Mouse (Mus musculus) ES-Bruce4 (cell line): ENCODE measurements around the gene Myo1d. TPM values are rescaled to one million over a fixed set of nuclear protein-coding genes. Genes with fewer than 3 reads are reported as not detected.

ENCODE experiments used
- H3K27ac ChIP-seq: 2 replicates; pipeline ENCODE4 v1.5.1; 2012; ENCODE audit warnings: low read length, inconsistent platforms; ENCODE audit not compliant: insufficient read depth
- H3K27me3 ChIP-seq: 2 replicates; pipeline ENCODE4 v1.6.1; 2012; ENCODE audit warnings: mild to moderate bottlenecking, low read length, inconsistent platforms; ENCODE audit not compliant: control insufficient read depth, poor library complexity, insufficient read depth, severe bottlenecking
- H3K36me3 ChIP-seq: 2 replicates; pipeline ENCODE4 v1.6.1; 2012; ENCODE audit warnings: inconsistent platforms, mild to moderate bottlenecking, low read length, moderate library complexity; ENCODE audit not compliant: control insufficient read depth, poor library complexity, insufficient read depth, severe bottlenecking
- H3K4me1 ChIP-seq: one replicate; pipeline ENCODE4 v1.8.1; 2011; ENCODE audit warnings: low read length; ENCODE audit not compliant: control insufficient read depth, insufficient read depth
- H3K4me3 ChIP-seq: 2 replicates; pipeline ENCODE4 v1.5.1; 2011; ENCODE audit warnings: low read depth, mild to moderate bottlenecking, low read length
- H3K9ac ChIP-seq: 2 replicates; pipeline ENCODE4 v1.6.1; 2012; ENCODE audit warnings: low read depth, mild to moderate bottlenecking, inconsistent platforms; ENCODE audit not compliant: poor library complexity, severe bottlenecking
- H3K9me3 ChIP-seq: replicated peaks from 2 replicates; pipeline ENCODE4 v1.6.1; 2012; ENCODE audit warnings: mild to moderate bottlenecking, low read length, inconsistent platforms; ENCODE audit not compliant: control insufficient read depth, poor library complexity, insufficient read depth, severe bottlenecking
- CTCF ChIP-seq: IDR thresholded peaks from one replicate; pipeline ENCODE4 v1.8.1; 2011; ENCODE audit warnings: low read depth, low read length
- EP300 ChIP-seq: IDR thresholded peaks from 2 replicates; pipeline ENCODE4 v1.6.1; 2011; ENCODE audit warnings: low read depth, low read length; ENCODE audit not compliant: insufficient read depth
- POLR2A ChIP-seq: IDR thresholded peaks from one replicate; pipeline ENCODE4 v1.8.1; 2011; ENCODE audit warnings: low read length; ENCODE audit not compliant: insufficient read depth
- polyA plus RNA-seq: library from polyadenylated mRNA; stranded (reverse); fragments of >200 nt; gene quantifications from 2 replicates; pipeline ENCODE4 v1.2.4, GENCODE M21; 2011; ENCODE audit warnings: low read depth; ENCODE audit not compliant: missing spikeins, insufficient read depth, insufficient read length

Myo1d gene
- polyA plus RNA-seq, 1 experiment = 6.6 TPM

DNA sequence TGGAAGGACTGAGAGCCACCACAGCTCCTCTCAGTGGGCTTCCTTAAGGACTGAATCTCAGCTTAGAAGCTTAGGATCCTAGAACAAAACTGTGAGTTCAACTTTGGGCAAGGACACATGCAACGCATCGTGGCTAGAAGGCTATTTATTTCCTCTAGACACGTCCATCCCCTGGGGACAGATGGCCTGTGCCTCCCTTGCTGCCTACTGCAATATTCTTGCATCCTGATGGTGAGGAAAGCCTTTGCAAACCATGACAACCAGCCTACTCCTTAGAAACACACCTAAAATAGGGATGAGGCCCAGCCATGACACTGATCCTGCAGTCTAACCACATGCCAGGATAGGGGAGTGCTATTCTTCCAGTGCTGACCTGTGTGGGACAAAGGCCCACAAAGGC, 274.2 kb downstream of the Myo1d start:
- Histone ChIP-seq H3K4me3 (no peak overlapping the region), H3K27ac (no peak overlapping the region), H3K9me3 (no peaks in the 10 kb centered on the region)

DNA sequence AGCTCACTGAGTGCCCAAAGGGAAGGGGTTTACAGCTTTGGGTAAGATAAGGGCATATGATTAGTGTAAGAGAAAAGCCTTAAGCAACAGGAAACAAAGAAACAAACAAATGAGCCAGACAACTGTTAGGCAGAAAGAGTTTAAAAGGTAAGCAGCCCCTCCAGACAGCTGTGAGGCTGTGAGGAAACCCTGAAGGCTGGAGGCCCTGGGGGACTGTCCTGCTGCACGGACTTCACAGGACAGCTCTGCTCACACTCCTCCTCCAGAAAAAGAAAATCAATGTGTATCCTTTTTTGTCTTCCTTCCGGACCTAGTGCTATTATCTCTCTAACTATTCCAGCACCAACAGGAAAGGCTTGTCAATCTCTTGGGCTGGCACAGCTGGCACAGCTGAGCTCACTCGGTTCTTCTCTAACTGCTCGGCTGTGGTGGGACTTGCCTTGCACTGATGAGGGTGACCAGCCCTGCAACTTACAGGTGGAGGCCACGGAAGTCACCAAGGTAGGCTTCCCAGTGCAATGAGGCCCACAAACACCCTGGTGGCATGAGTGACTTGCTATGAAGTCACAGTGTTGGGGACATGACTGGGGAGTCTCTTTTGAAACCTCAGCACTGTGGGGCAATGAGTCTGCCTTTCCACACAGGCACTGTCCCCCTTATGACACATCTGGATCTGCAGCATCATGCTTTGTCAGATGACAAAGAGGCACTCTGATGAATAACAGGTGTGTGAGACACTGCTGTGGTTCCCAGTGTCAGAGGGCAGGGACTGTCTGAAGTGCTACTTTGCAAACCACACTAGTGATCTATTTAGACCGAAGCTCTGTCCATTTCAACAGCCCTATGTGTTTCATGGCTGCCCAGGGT, 275.1 kb downstream of the Myo1d start:
- Histone ChIP-seq H3K36me3 (no peaks in the 10 kb centered on the region), H3K27ac (no peak overlapping the region), H3K27me3 (no peaks in the 10 kb centered on the region), H3K9ac (no peak overlapping the region), H3K4me1 (no peaks in the 10 kb centered on the region), H3K9me3 (no peaks in the 10 kb centered on the region), H3K4me3 (no peak overlapping the region)
- no peak for TF ChIP-seq POLR2A
- no peak for TF ChIP-seq CTCF
- TF ChIP-seq EP300 = no peak

More for the DNA sequence above, 274.2 kb downstream of the Myo1d start:
- Histone ChIP-seq H3K36me3 (no peaks in the 10 kb centered on the region), H3K9ac (no peak overlapping the region), H3K4me1 (no peaks in the 10 kb centered on the region), H3K27me3 (no peaks in the 10 kb centered on the region)
- TF ChIP-seq EP300 (no peak), POLR2A (no peak), CTCF (no peak)

DNA sequence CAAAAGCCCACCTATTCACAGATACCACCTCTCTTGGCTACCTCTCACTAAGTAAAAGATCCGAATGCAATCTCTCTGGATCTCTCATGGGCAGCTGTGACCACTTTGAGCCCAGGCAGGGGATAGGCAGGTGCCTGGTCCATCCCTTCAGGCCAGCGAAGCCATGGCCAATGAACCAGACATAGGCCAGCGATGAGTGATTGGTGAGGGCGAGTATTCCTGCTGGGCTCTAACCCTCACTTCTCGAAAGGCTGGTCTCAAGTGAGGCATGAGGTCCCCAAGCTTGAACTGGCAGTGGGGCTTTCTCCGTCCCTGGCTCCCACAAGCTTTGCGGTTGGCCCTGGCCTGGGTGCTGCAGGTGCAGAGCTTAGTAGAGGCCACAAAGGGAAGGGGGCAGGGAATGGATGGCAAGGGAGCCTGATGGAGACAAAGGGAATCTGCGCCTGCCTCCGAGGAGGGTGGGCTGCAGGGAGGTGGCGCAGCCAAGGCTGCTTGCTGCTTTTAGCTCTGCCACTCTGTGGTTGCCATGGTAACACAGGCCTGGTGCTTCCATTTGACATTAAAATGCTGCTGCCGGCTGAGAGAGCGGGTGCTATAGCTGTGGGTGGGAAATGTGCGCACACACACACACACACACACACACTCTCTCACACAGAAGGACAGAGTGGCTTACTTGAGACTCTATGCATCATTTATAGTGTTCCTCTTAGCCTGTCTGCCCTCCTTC, 275.9 kb downstream of the Myo1d start:
- TF ChIP-seq POLR2A = no peak
- Histone ChIP-seq H3K9me3 (no peaks in the 10 kb centered on the region), H3K36me3 (no peaks in the 10 kb centered on the region), H3K4me1 (no peaks in the 10 kb centered on the region), H3K4me3 (no peak overlapping the region), H3K27me3 (no peaks in the 10 kb centered on the region), H3K9ac (no peak overlapping the region), H3K27ac (no peak overlapping the region)

DNA sequence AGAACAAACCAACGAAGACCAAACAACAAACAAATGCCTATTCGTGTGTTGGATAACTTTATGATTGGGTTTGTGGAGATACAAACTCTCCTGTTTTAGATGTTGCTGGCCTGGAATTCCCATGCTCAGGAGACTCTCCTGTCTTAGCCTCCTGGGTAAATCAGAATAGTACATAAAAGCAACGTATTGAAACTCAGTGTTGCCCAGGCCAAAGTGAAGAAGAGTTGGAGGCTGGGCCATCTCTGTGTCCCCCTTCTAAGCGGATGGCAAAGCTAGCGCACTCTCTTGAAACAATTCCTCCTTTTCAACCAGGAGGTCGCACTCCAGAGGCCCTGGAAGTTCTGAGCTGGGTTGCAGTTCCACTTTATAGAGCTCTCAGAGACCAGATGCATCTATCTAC, 276.5 kb downstream of the Myo1d start:
- Histone ChIP-seq H3K27ac (no peak overlapping the region), H3K4me1 (no peaks in the 10 kb centered on the region), H3K9ac (no peak overlapping the region)

DNA sequence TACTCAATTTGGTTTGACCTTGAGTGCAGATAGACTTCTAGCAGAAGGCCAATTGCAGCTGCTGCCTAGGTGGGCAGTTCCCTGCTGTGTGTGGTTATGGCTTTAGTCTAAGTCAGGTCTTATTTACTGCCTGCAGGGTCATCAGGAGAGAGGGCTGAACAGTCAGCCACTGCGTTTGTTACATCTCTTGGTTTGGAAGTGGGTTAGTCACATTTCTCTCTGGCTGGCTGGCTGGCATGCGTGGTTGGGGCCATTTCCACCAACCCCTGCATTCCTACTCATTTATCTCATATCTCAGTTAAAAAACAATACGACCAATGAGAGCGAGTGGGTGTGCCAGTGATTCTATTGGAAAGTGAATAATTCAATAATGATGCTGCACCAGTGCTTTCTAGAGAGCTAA, 280.3 kb downstream of the Myo1d start:
- Histone ChIP-seq H3K27ac (no peak overlapping the region), H3K9me3 (no peaks in the 10 kb centered on the region), H3K9ac (no peak overlapping the region), H3K36me3 (no peaks in the 10 kb centered on the region), H3K4me1 (no peaks in the 10 kb centered on the region), H3K27me3 (no peaks in the 10 kb centered on the region), H3K4me3 (no peak overlapping the region)
- TF ChIP-seq POLR2A (no peak), CTCF (no peak), EP300 (no peak)

More for the DNA sequence above, 276.5 kb downstream of the Myo1d start:
- no peaks in the 10 kb centered on the region for H3K36me3 ChIP-seq
- no peaks in the 10 kb centered on the region for H3K9me3 ChIP-seq
- H3K4me3 ChIP-seq = no peak overlapping the region
- H3K27me3 ChIP-seq = no peaks in the 10 kb centered on the region
- TF ChIP-seq CTCF = no peak
- TF ChIP-seq POLR2A = no peak
- TF ChIP-seq EP300 = no peak

DNA sequence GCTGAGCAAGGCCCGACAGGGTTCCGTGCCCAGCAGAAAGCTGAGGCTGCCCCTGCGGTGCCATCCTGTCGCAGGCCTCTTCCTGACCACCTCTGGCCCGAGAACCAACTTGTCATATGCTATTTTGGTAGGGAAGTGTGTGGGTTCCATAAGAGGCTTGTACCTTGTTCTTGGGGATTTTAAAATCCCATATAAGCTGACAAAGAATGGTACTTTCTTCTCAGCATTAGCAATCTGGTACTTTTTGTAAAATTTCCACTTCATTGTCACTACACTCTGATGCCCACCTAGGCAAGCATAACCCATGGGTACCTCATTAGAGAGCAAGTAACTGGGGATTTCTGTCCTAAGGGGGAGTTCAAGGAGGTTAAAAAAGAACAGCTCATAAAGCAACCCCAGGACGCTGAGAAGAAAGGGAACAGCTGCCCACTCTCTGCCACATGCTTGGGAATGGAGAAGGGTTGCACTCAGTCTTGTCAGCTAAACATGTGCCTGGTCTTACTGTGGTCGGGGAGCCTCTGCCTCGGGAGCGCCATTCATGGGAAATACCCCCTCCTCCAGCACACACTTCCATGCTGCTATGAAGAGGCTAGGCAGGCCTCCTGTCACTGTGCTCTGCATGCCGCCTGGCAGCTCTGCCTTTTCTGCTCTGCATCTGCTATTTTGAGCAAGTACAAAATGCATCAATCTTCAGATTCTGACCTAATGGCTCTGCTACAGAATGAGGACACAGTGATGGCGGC, 281.3 kb downstream of the Myo1d start:
- H3K9me3 ChIP-seq = no peaks in the 10 kb centered on the region
- no peak overlapping the region for H3K27ac ChIP-seq

More for the DNA sequence above, 281.3 kb downstream of the Myo1d start:
- no peaks in the 10 kb centered on the region for H3K36me3 ChIP-seq
- H3K4me3 ChIP-seq = no peak overlapping the region
- no peaks in the 10 kb centered on the region for H3K4me1 ChIP-seq
- H3K27me3 ChIP-seq = no peaks in the 10 kb centered on the region
- no peak for TF ChIP-seq POLR2A
- TF ChIP-seq CTCF = no peak
- TF ChIP-seq EP300 = no peak
- H3K9ac ChIP-seq = no peak overlapping the region
